Mouse (Mus musculus): Measurements from ENCODE around the gene Uap1.

- TF ChIP-seq CTCF (IDR thresholded peaks at IDR 0.05), result no peak
- no peak for TF ChIP-seq EP300 (IDR thresholded peaks at IDR 0.05)
These were observed 40.5 kb downstream of the Uap1 start for GRCm38 (mm10) chr1:170134264-170134663.

All from lung, postnatal 0 days (tissue).